Mouse (Mus musculus) ovary, postnatal 36 days (tissue): ENCODE data around the gene Carns1.

Experiments used
- DNase-seq: peaks from one replicate; pipeline ENCODE4 v3.0.0; 2022; ENCODE audit warnings: low spot score, mixed read lengths

Carns1 gene

GRCm38 (mm10) chr19:4170723-4171392, 4.4 kb downstream of the Carns1 start:
- no peak for DNase-seq

- no peak for DNase-seq
Observed at GRCm38 (mm10) chr19:4169810-4170209, 5.5 kb downstream of the Carns1 start.

GRCm38 (mm10) chr19:4169378-4169784, 5.9 kb downstream of the Carns1 start:
- peak; percentile 99 for DNase-seq

- no peak for DNase-seq
Observed at GRCm38 (mm10) chr19:4166678-4167476, 8.4 kb downstream of the Carns1 start.

- DNase-seq, result no peak
Observed at GRCm38 (mm10) chr19:4164721-4165120, 10.6 kb downstream of the Carns1 start.

GRCm38 (mm10) chr19:4164100-4164499, 11.2 kb downstream of the Carns1 start:
- no peak for DNase-seq

- no peak for DNase-seq
Observed at GRCm38 (mm10) chr19:4163543-4163887, 11.8 kb downstream of the Carns1 start.

GRCm38 (mm10) chr19:4162646-4163542, 12.4 kb downstream of the Carns1 start, which contains the start of gene Rps6kb2:
Gene Rps6kb2, minus strand, starts transcription at chr19:4163354.
- peak; percentile 93 for DNase-seq

GRCm38 (mm10) chr19:4159049-4159448, 16.2 kb downstream of the Carns1 start:
- DNase-seq, result no peak

- DNase-seq, result peak; percentile 3
Observed at GRCm38 (mm10) chr19:4156771-4157170, 18.5 kb downstream of the Carns1 start.

GRCm38 (mm10) chr19:4156073-4156579, 19.2 kb downstream of the Carns1 start:
- peak; percentile 5 for DNase-seq

- peak; percentile 5 for DNase-seq
Observed at GRCm38 (mm10) chr19:4155223-4156072, 19.8 kb downstream of the Carns1 start.

GRCm38 (mm10) chr19:4154437-4155222, 20.6 kb downstream of the Carns1 start:
- peak; percentile 4 for DNase-seq

- DNase-seq, result peak; percentile 43
Observed at GRCm38 (mm10) chr19:4153232-4153654, 22.0 kb downstream of the Carns1 start, which contains the start of gene Ptprcap. Gene Ptprcap, plus strand, starts transcription at chr19:4153604.

- DNase-seq, result no peak
Observed at GRCm38 (mm10) chr19:4152445-4153231, 22.6 kb downstream of the Carns1 start.

GRCm38 (mm10) chr19:4151898-4152297, 23.4 kb downstream of the Carns1 start:
- DNase-seq, result no peak

- DNase-seq, result no peak
Observed at GRCm38 (mm10) chr19:4151488-4151860, 23.8 kb downstream of the Carns1 start.

GRCm38 (mm10) chr19:4150567-4151487, 24.5 kb downstream of the Carns1 start:
- no peak for DNase-seq
